Comparison of ENCODE assay signal across 7 mouse cellular contexts in the genomic region with DNA sequence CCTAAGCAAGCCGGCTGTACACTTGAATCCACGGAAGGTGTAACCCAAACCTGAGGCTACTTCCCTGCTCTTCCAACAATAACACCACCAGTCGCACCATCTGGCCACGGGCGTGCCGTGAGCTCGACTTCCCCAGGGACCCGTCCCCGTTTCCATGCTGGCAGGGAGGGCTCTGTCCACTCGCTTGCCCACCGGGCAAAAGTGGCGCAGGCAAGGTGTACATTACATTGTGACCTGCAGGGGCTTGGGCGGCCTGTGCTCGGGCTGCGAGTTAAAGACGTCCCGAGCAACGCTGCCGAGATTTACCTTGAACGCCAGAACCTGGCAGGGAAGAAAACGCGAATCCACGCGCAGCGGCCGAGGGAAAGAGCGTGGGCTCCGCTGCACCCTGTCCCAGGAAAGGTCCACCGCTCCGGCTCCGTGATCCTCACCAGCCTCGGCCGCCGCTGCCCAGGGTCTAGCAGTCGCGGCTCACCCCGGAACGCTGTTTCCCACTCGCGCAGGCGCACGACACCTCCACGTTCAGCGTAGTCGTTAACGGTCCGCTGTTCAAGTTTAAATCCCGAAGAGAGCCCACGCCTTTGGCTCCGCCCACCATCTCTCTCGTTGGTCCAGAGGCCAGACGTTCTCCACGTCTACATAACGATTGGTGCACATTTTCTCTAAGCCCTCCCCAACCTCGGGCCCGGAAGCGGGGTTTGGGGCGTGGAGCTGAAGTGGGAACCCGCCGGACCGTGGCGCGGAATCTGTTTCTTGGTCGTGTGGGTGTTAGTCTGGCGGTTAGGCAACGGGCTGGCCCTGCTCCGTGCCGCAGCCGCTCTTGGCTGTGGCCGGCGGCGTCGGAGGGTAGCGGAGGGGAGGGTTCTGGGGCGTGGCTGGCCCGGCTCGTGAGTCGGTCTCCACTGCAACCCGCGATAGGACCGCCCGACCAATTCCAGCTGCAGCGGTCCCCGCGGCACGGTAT. TPM values are rescaled to one million over a fixed set of nuclear protein-coding genes. Genes with fewer than 3 reads are reported as not detected.
DNase-seq lines count a peak whose midpoint lies in the region; ATAC-seq lines count a peak whose summit lies in the region.

A gene (plus strand): TSS at position 714 of the 964 bp plus-strand sequence.
A gene (minus strand): TSS at position 828 of the 964 bp plus-strand sequence.

- peak within 1 kb of the TSS; percentile 77 for H3K4me2 ChIP-seq in intestine, embryonic 16.5 days (ENCODE audit: low read depth, low read length)
- peak within 1 kb of the TSS; percentile 70 for H3K4me2 ChIP-seq in midbrain, embryonic 11.5 days

- no peaks in the 10 kb centered on the region for H3K9me3 ChIP-seq in intestine, embryonic 16.5 days (ENCODE audit: control insufficient read depth, low read length)
- H3K9me3 ChIP-seq in midbrain, embryonic 11.5 days (ENCODE audit: control insufficient read depth, low read length): no peaks in the 10 kb centered on the region

- 0 out of 2 replicates have a peak, but pooled peaks cover 4% of the 10 kb centered on the region for H3K27me3 ChIP-seq in intestine, embryonic 16.5 days (replicated peaks; ENCODE audit: control insufficient read depth, insufficient read depth, low read length)
- H3K27me3 ChIP-seq in midbrain, embryonic 11.5 days (ENCODE audit: control insufficient read depth, insufficient read depth, low read length): peaks cover 6% of the 10 kb centered on the region; the same call in 1 of the 2 replicates

- peaks cover 7% of the 10 kb centered on the region; the same call in 1 of the 2 replicates for H3K36me3 ChIP-seq in intestine, embryonic 16.5 days (ENCODE audit: control insufficient read depth, insufficient read depth, low read length)
- H3K36me3 ChIP-seq in midbrain, embryonic 11.5 days (ENCODE audit: control insufficient read depth, insufficient read depth, low read length): peaks cover 6% of the 10 kb centered on the region; the same call in 1 of the 2 replicates

- WGBS in intestine, embryonic 16.5 days: under 1% methylated on average over 86 of the region's 86 CpGs
- under 1% methylated on average over 83 of the region's 86 CpGs for WGBS in midbrain, embryonic 11.5 days

- H3K4me1 ChIP-seq in intestine, embryonic 16.5 days (ENCODE audit: control insufficient read depth, insufficient read depth, low read length): peaks cover 3% of the 10 kb centered on the region
- H3K4me1 ChIP-seq in midbrain, embryonic 11.5 days (ENCODE audit: control insufficient read depth, insufficient read depth, low read length): peaks cover 9% of the 10 kb centered on the region

- ATAC-seq in intestine, embryonic 16.5 days: peak; percentile 99
- ATAC-seq in midbrain, embryonic 11.5 days (ENCODE audit: low FRiP score): peak; percentile 97

- peak within 1 kb of the TSS; percentile 81 for H3K4me3 ChIP-seq in intestine, embryonic 16.5 days (ENCODE audit: low read length)
- H3K4me3 ChIP-seq in midbrain, embryonic 11.5 days (ENCODE audit: low read depth, low read length): peak within 1 kb of the TSS; percentile 77

- peak; percentile 94 for DNase-seq in adrenal gland, adult 8-10 months
- peak; percentile 93 for DNase-seq in embryo, embryonic 9.5 days (ENCODE audit: extremely low spot score)
- DNase-seq in gastrocnemius, postnatal 4 days (ENCODE audit: low spot score in 2 of 2): peak; percentile 76 to 91
- DNase-seq in left cerebral cortex, postnatal 36 days (ENCODE audit: low spot score in 2 of 2): peak; percentile 89 to 91
- DNase-seq in midbrain, embryonic 11.5 days (ENCODE audit: low spot score, missing footprints): peak; percentile 99
- peak; percentile 92 for DNase-seq in skeletal muscle tissue, adult 2 months (ENCODE audit: low read depth, low spot score)

- H3K9ac ChIP-seq in intestine, embryonic 16.5 days (ENCODE audit: low read depth, low read length): peak within 1 kb of the TSS; percentile 88
- peak within 1 kb of the TSS; percentile 82 for H3K9ac ChIP-seq in midbrain, embryonic 11.5 days (ENCODE audit: low read length)

- intact Hi-C loops in left cerebral cortex, postnatal 36 days (cut with DNase I): no loop called here

- peak within 1 kb of the TSS; percentile 90 for H3K27ac ChIP-seq in intestine, embryonic 16.5 days (ENCODE audit: low read length)
- H3K27ac ChIP-seq in midbrain, embryonic 11.5 days (ENCODE audit: low read depth, low read length): peak within 1 kb of the TSS; percentile 87

RNA-seq across cellular contexts. Expression of the first gene that starts in this region (rescaled TPM):
- total RNA-seq in adrenal gland, adult 8-10 months (2022): under 1 TPM in 3 of 4 experiments, not detected in 1; 0.17 to 0.46 (median 0.30) TPM
- total RNA-seq in gastrocnemius, postnatal 4 days (2021): under 1 TPM; 0.21 to 0.42 TPM
- polyA plus RNA-seq in intestine, embryonic 16.5 days (2015; fragmentation: Nextera tagmentation; extraction: Ambion mirVana): 0.38 and 0.66 TPM in 2 replicates
- total RNA-seq in left cerebral cortex, postnatal 36 days (2021): 1 to 10 TPM in 1 of 2 experiments, under 1 TPM in 1; 0.95 to 1.1 TPM
- 0.96 and 1.8 TPM in 2 replicates for polyA plus RNA-seq in midbrain, embryonic 11.5 days (2014; fragmentation: Nextera tagmentation; extraction: Ambion mirVana)

RNA-seq across cellular contexts. Expression of the second gene that starts in this region (rescaled TPM):
- 1 to 10 TPM; 4.2 to 4.8 (median 4.6) TPM for total RNA-seq in adrenal gland, adult 8-10 months (2022)
- 1 to 10 TPM; 3.0 to 4.1 TPM for total RNA-seq in gastrocnemius, postnatal 4 days (2021)
- polyA plus RNA-seq in intestine, embryonic 16.5 days (2015; fragmentation: Nextera tagmentation; extraction: Ambion mirVana): 10.8 TPM in 2 replicates
- total RNA-seq in left cerebral cortex, postnatal 36 days (2021): 1 to 10 TPM; 7.3 to 8.0 TPM
- polyA plus RNA-seq in midbrain, embryonic 11.5 days (2014; fragmentation: Nextera tagmentation; extraction: Ambion mirVana): 32.6 and 34.7 TPM in 2 replicates

Comparison
In these comparisons a context has a peak if more than half of its experiments do, and no peak if none do; other contexts are left out.
1. Peak in every context shown above with its lines: DNase-seq, ATAC-seq, H3K4me3 ChIP-seq and H3K27ac ChIP-seq.